Comparison of ENCODE assay signal across 13 mouse cellular contexts in the genomic region with DNA sequence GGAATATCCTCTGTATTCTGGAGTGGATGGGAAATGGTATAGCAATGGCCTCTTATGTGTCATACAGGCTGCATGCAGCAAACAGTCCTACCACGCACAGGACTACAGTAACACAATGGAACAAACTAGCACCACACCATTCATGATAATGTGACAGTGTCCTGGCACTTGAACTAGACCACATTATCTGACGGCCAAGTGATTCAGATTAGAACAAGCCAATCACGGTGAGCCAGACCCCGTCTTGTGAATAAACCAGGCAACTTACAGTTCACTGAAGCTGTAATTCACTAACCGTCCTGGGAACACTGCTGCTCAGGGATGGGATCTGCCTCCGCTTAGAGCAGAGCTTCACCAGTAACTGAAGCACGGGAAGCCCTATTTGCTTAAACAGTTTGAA. TPM values are rescaled to one million over a fixed set of nuclear protein-coding genes. Genes with fewer than 3 reads are reported as not detected.
A peak's percentile ranks its signal among the peaks of the same experiment; 100 is the strongest.
DNase-seq lines count a peak whose midpoint lies in the region; ATAC-seq and TF ChIP-seq lines count a peak whose summit lies in the region.
"Had no signal": no experiment of that assay in that cellular context is flagged by ENCODE, and none has a peak within 500 bp of the region (broad histone marks: within the 10 kb centered on the region; RNA-seq: fewer than 3 reads in every experiment).

No protein-coding gene starts in this region.

- WGBS in forebrain, embryonic 12.5 days, result 67% methylated on average over 7 of the region's 7 CpGs
- 85% methylated on average over 7 of the region's 7 CpGs for WGBS in forebrain, embryonic 10.5 days
- WGBS in intestine, postnatal 0 days, result 79% methylated on average over 7 of the region's 7 CpGs
- 79% methylated on average over 7 of the region's 7 CpGs for WGBS in intestine, embryonic 16.5 days
- WGBS in midbrain, embryonic 14.5 days, result 60% methylated on average over 7 of the region's 7 CpGs
- 80% methylated on average over 7 of the region's 7 CpGs for WGBS in midbrain, embryonic 11.5 days
- 41% methylated on average over 7 of the region's 7 CpGs for WGBS in neural tube, embryonic 15.5 days

- peaks cover 27% of the 10 kb centered on the region for H3K4me1 ChIP-seq in forebrain, embryonic 12.5 days
- peaks cover 20% of the 10 kb centered on the region for H3K4me1 ChIP-seq in forebrain, embryonic 10.5 days
- H3K4me1 ChIP-seq in intestine, postnatal 0 days (replicated peaks; ENCODE audit: control insufficient read depth, insufficient read depth, low read length), result no peaks in the 10 kb centered on the region
- no peaks in the 10 kb centered on the region for H3K4me1 ChIP-seq in intestine, embryonic 16.5 days (ENCODE audit: control insufficient read depth, insufficient read depth, low read length)
- H3K4me1 ChIP-seq in midbrain, embryonic 14.5 days (ENCODE audit: control insufficient read depth, insufficient read depth, low read length), result peaks cover 14% of the 10 kb centered on the region; the same call in 1 of the 2 replicates
- H3K4me1 ChIP-seq in midbrain, embryonic 11.5 days (ENCODE audit: control insufficient read depth, insufficient read depth, low read length), result no peaks in the 10 kb centered on the region
- peaks cover 39% of the 10 kb centered on the region for H3K4me1 ChIP-seq in neural tube, embryonic 15.5 days

- no peak overlapping the region for H3K4me2 ChIP-seq in forebrain, embryonic 12.5 days
- H3K4me2 ChIP-seq in intestine, postnatal 0 days (replicated peaks; ENCODE audit: low read depth), result no peak overlapping the region
- H3K4me2 ChIP-seq in intestine, embryonic 16.5 days (ENCODE audit: low read depth, low read length), result no peak overlapping the region
- H3K4me2 ChIP-seq in midbrain, embryonic 14.5 days (ENCODE audit: low read length), result no peak overlapping the region
- no peak overlapping the region for H3K4me2 ChIP-seq in midbrain, embryonic 11.5 days
- H3K4me2 ChIP-seq in neural tube, embryonic 15.5 days, result no peak overlapping the region
- H3K4me2 ChIP-seq: neural tube, embryonic 12.5 days had no signal

- no peak for ATAC-seq in forebrain, embryonic 12.5 days (ENCODE audit: low FRiP score)
- ATAC-seq in intestine, postnatal 0 days, result no peak
- no peak for ATAC-seq in intestine, embryonic 16.5 days
- no peak for ATAC-seq in midbrain, embryonic 14.5 days (ENCODE audit: low FRiP score, low TSS enrichment)
- no peak for ATAC-seq in midbrain, embryonic 11.5 days (ENCODE audit: low FRiP score)
- ATAC-seq in neural tube, embryonic 15.5 days (ENCODE audit: low FRiP score), result peak; percentile 35; the same call in 1 of the 2 replicates
- no peak for ATAC-seq in cerebellum, adult (ENCODE audit: insufficient number of reproducible peaks, low FRiP score, low TSS enrichment)

- peaks cover 4% of the 10 kb centered on the region; the same call in 1 of the 2 replicates for H3K36me3 ChIP-seq in forebrain, embryonic 12.5 days (replicated peaks)
- H3K36me3 ChIP-seq in forebrain, embryonic 10.5 days (replicated peaks), result peaks cover 64% of the 10 kb centered on the region
- H3K36me3 ChIP-seq in intestine, postnatal 0 days (ENCODE audit: control insufficient read depth, insufficient read depth), result peaks cover 34% of the 10 kb centered on the region
- H3K36me3 ChIP-seq in intestine, embryonic 16.5 days (ENCODE audit: control insufficient read depth, insufficient read depth, low read length), result peaks cover 9% of the 10 kb centered on the region
- H3K36me3 ChIP-seq in midbrain, embryonic 14.5 days (ENCODE audit: control insufficient read depth, insufficient read depth, low read length), result peaks cover 4% of the 10 kb centered on the region; the same call in 1 of the 2 replicates
- H3K36me3 ChIP-seq in midbrain, embryonic 11.5 days (ENCODE audit: control insufficient read depth, insufficient read depth, low read length), result peaks cover 2% of the 10 kb centered on the region; the same call in 1 of the 2 replicates
- peaks cover 5% of the 10 kb centered on the region; the same call in 1 of the 2 replicates for H3K36me3 ChIP-seq in neural tube, embryonic 15.5 days

- H3K27ac ChIP-seq in forebrain, embryonic 12.5 days, result peak overlapping the region; percentile 27; the same call in 1 of the 2 replicates
- H3K27ac ChIP-seq in forebrain, embryonic 10.5 days, result no peak overlapping the region
- peak overlapping the region; percentile 41; the same call in 1 of the 2 replicates for H3K27ac ChIP-seq in intestine, postnatal 0 days (ENCODE audit: low read depth, low read length)
- no peak overlapping the region for H3K27ac ChIP-seq in intestine, embryonic 16.5 days (ENCODE audit: low read length)
- H3K27ac ChIP-seq in midbrain, embryonic 14.5 days (replicated peaks; ENCODE audit: low read depth, low read length), result 0 out of 2 replicates have a peak overlapping the region, but pooled peaks have one; percentile 20
- H3K27ac ChIP-seq in midbrain, embryonic 11.5 days (ENCODE audit: low read depth, low read length), result no peak overlapping the region
- no peak overlapping the region; the same call in 1 of the 2 replicates for H3K27ac ChIP-seq in neural tube, embryonic 15.5 days (replicated peaks)
- H3K27ac ChIP-seq: neural tube, embryonic 12.5 days had no signal

- no peak for TF ChIP-seq CTCF in intestine, postnatal 0 days (IDR thresholded peaks at IDR 0.05; ENCODE audit: low read depth)

- no peak for DNase-seq in forebrain, embryonic 10.5 days (ENCODE audit: extremely low spot score, low spot score)
- peak; percentile 23 for DNase-seq in midbrain, embryonic 14.5 days
- no peak for DNase-seq in midbrain, embryonic 11.5 days (ENCODE audit: low spot score, missing footprints)
- DNase-seq: cerebellum, adult 2 months; gastrocnemius, postnatal 14 days; kidney, postnatal 25 days; thymus, postnatal 25 days had no signal

- H3K9ac ChIP-seq in forebrain, embryonic 12.5 days, result no peak overlapping the region
- no peak overlapping the region for H3K9ac ChIP-seq in intestine, postnatal 0 days (ENCODE audit: low read depth, low read length)
- no peak overlapping the region for H3K9ac ChIP-seq in intestine, embryonic 16.5 days (ENCODE audit: low read depth, low read length)
- no peak overlapping the region for H3K9ac ChIP-seq in midbrain, embryonic 14.5 days (replicated peaks; ENCODE audit: low read length)
- no peak overlapping the region for H3K9ac ChIP-seq in midbrain, embryonic 11.5 days (ENCODE audit: low read length)
- no peak overlapping the region for H3K9ac ChIP-seq in neural tube, embryonic 15.5 days (replicated peaks)
- H3K9ac ChIP-seq: neural tube, embryonic 12.5 days had no signal

- no peak overlapping the region for H3K4me3 ChIP-seq in forebrain, embryonic 12.5 days (replicated peaks)
- H3K4me3 ChIP-seq in forebrain, embryonic 10.5 days, result no peak overlapping the region
- no peak overlapping the region for H3K4me3 ChIP-seq in intestine, postnatal 0 days (ENCODE audit: low read depth, low read length)
- no peak overlapping the region for H3K4me3 ChIP-seq in intestine, embryonic 16.5 days (ENCODE audit: low read length)
- H3K4me3 ChIP-seq in midbrain, embryonic 14.5 days (replicated peaks; ENCODE audit: low read depth, low read length), result no peak overlapping the region
- H3K4me3 ChIP-seq in midbrain, embryonic 11.5 days (ENCODE audit: low read depth, low read length), result no peak overlapping the region
- no peak overlapping the region for H3K4me3 ChIP-seq in neural tube, embryonic 15.5 days (replicated peaks)
- H3K4me3 ChIP-seq: neural tube, embryonic 12.5 days had no signal

- H3K9me3 ChIP-seq in forebrain, embryonic 12.5 days, result no peaks in the 10 kb centered on the region
- H3K9me3 ChIP-seq in forebrain, embryonic 10.5 days, result no peaks in the 10 kb centered on the region
- no peaks in the 10 kb centered on the region for H3K9me3 ChIP-seq in intestine, postnatal 0 days (ENCODE audit: control insufficient read depth)
- H3K9me3 ChIP-seq in intestine, embryonic 16.5 days (ENCODE audit: control insufficient read depth, low read length), result no peaks in the 10 kb centered on the region
- H3K9me3 ChIP-seq in midbrain, embryonic 14.5 days (ENCODE audit: control insufficient read depth, low read length), result no peaks in the 10 kb centered on the region
- no peaks in the 10 kb centered on the region for H3K9me3 ChIP-seq in midbrain, embryonic 11.5 days (ENCODE audit: control insufficient read depth, low read length)
- no peaks in the 10 kb centered on the region for H3K9me3 ChIP-seq in neural tube, embryonic 15.5 days (replicated peaks)
- H3K9me3 ChIP-seq: neural tube, embryonic 12.5 days had no signal

- no peaks in the 10 kb centered on the region for H3K27me3 ChIP-seq in forebrain, embryonic 12.5 days
- H3K27me3 ChIP-seq in forebrain, embryonic 10.5 days (ENCODE audit: poor library complexity, severe bottlenecking), result no peaks in the 10 kb centered on the region
- no peaks in the 10 kb centered on the region for H3K27me3 ChIP-seq in intestine, postnatal 0 days (replicated peaks; ENCODE audit: control insufficient read depth, insufficient read depth, low read length)
- H3K27me3 ChIP-seq in intestine, embryonic 16.5 days (replicated peaks; ENCODE audit: control insufficient read depth, insufficient read depth, low read length), result no peaks in the 10 kb centered on the region
- H3K27me3 ChIP-seq in midbrain, embryonic 14.5 days (ENCODE audit: control insufficient read depth, insufficient read depth, low read length), result no peaks in the 10 kb centered on the region
- H3K27me3 ChIP-seq in midbrain, embryonic 11.5 days (ENCODE audit: control insufficient read depth, insufficient read depth, low read length), result no peaks in the 10 kb centered on the region
- no peaks in the 10 kb centered on the region for H3K27me3 ChIP-seq in neural tube, embryonic 15.5 days (replicated peaks)
- H3K27me3 ChIP-seq: neural tube, embryonic 12.5 days had no signal

RNA-seq across cellular contexts. Expression of gene Bcar1, which starts 35.2 kb away (rescaled TPM):
- polyA plus RNA-seq in forebrain, embryonic 12.5 days (2016; fragmentation: Nextera tagmentation; extraction: Ambion mirVana), result 44.0 and 45.6 TPM in 2 replicates
- polyA plus RNA-seq in forebrain, embryonic 10.5 days (2016; fragmentation: Nextera tagmentation; extraction: Ambion mirVana), result 46.6 and 49.9 TPM in 2 replicates
- polyA plus RNA-seq in intestine, postnatal 0 days (2015; fragmentation: Nextera tagmentation; extraction: Ambion mirVana), result 38.8 and 41.1 TPM in 2 replicates
- 44.6 and 48.5 TPM in 2 replicates for polyA plus RNA-seq in intestine, embryonic 16.5 days (2015; fragmentation: Nextera tagmentation; extraction: Ambion mirVana)
- polyA plus RNA-seq in midbrain, embryonic 14.5 days (2014; fragmentation: Nextera tagmentation; extraction: Ambion mirVana), result 43.7 and 52.7 TPM in 2 replicates
- polyA plus RNA-seq in midbrain, embryonic 11.5 days (2014; fragmentation: Nextera tagmentation; extraction: Ambion mirVana), result 36.2 and 42.1 TPM in 2 replicates
- polyA plus RNA-seq in neural tube, embryonic 15.5 days (2015; fragmentation: Nextera tagmentation; extraction: Ambion mirVana), result 41.5 and 42.8 TPM in 2 replicates

Comparison
In these comparisons a context has a peak if more than half of its experiments do, and no peak if none do; other contexts are left out.
1. H3K27ac ChIP-seq: peak in forebrain, embryonic 12.5 days (single experiment), intestine, postnatal 0 days (single experiment) and midbrain, embryonic 14.5 days (single experiment); none in forebrain, embryonic 10.5 days (single experiment), intestine, embryonic 16.5 days (single experiment), midbrain, embryonic 11.5 days (single experiment) and neural tube, embryonic 15.5 days (single experiment).